Mouse (Mus musculus) brain, embryonic 14.5 days (tissue): ENCODE measurements at regions not wholly inside any gene's neighbourhood (a gene's known extent, or its start where the extent isn't known, plus 50 kb on each side); places are given as distances from the start of the nearest gene placed in this dataset.

ENCODE experiments used
- CTCF ChIP-seq: fragments of 200-500 bp; IDR thresholded peaks from 2 replicates; pipeline ENCODE4 v1.5.1; 2012; ENCODE audit warnings: inconsistent platforms, mild to moderate bottlenecking, moderate library complexity, borderline replicate concordance; ENCODE audit not compliant: insufficient read depth, insufficient read length; ENCODE audit errors: extremely low read depth
- POLR2A ChIP-seq: fragments of 200-500 bp; IDR thresholded peaks from 2 replicates; pipeline ENCODE4 v1.6.1; 2012; ENCODE audit warnings: mild to moderate bottlenecking, inconsistent platforms, borderline replicate concordance; ENCODE audit not compliant: poor library complexity, insufficient read depth, insufficient read length, severe bottlenecking; ENCODE audit errors: extremely low read depth

GRCm38 (mm10) chr3:66574321-66574720 lies 277.7 kb upstream of the Veph1 start:
- TF ChIP-seq CTCF (no peak), POLR2A (no peak)
